Mouse (Mus musculus) layer of hippocampus, adult 9-11 months (tissue): ENCODE results near the gene Lgals3.
"Not testable (repeated sequence)": the region's sequence is repeated elsewhere in the genome, so short reads cannot be mapped to it uniquely, and the experiment has no call there.

ENCODE experiments used
- DNase-seq: peaks from one replicate; pipeline ENCODE4 v3.0.0; 2022

The Lgals3 gene

GRCm38 (mm10) chr14:47367461-47367860 lies at the start of gene Lgals3:
Gene Lgals3 (plus strand): TSS chr14:47367751.
- peak; percentile 71 for DNase-seq

GRCm38 (mm10) chr14:47319362-47319761 lies 48.2 kb upstream of the Lgals3 start:
- DNase-seq, result no peak

GRCm38 (mm10) chr14:47321581-47321980 lies 46.0 kb upstream of the Lgals3 start:
- DNase-seq, result not testable (repeated sequence)

GRCm38 (mm10) chr14:47325965-47326761 lies 41.4 kb upstream of the Lgals3 start:
- DNase-seq, result peak; percentile 51

- DNase-seq, result no peak
Measured at GRCm38 (mm10) chr14:47327347-47327746, 40.2 kb upstream of the Lgals3 start.

- DNase-seq, result no peak
Measured at GRCm38 (mm10) chr14:47331920-47332319, 35.6 kb upstream of the Lgals3 start.

- peak; percentile 49 for DNase-seq
Measured at GRCm38 (mm10) chr14:47334819-47335218, 32.7 kb upstream of the Lgals3 start.

- no peak for DNase-seq
Measured at GRCm38 (mm10) chr14:47335300-47335699, 32.3 kb upstream of the Lgals3 start.

GRCm38 (mm10) chr14:47340231-47340925 lies 27.2 kb upstream of the Lgals3 start:
- DNase-seq, result no peak

GRCm38 (mm10) chr14:47341811-47342291 lies 25.7 kb upstream of the Lgals3 start:
- peak; percentile 65 for DNase-seq

GRCm38 (mm10) chr14:47346715-47347114 lies 20.8 kb upstream of the Lgals3 start:
- no peak for DNase-seq

GRCm38 (mm10) chr14:47350974-47351373 lies 16.6 kb upstream of the Lgals3 start:
- DNase-seq, result no peak

- DNase-seq, result no peak
Measured at GRCm38 (mm10) chr14:47352272-47352671, 15.3 kb upstream of the Lgals3 start.

GRCm38 (mm10) chr14:47353240-47353639 lies 14.3 kb upstream of the Lgals3 start:
- no peak for DNase-seq

- DNase-seq, result no peak
Measured at GRCm38 (mm10) chr14:47354111-47354577, 13.4 kb upstream of the Lgals3 start.

GRCm38 (mm10) chr14:47354948-47355347 lies 12.6 kb upstream of the Lgals3 start:
- no peak for DNase-seq

GRCm38 (mm10) chr14:47356622-47357021 lies 10.9 kb upstream of the Lgals3 start:
- DNase-seq, result no peak

GRCm38 (mm10) chr14:47359610-47360009 lies 7.9 kb upstream of the Lgals3 start:
- no peak for DNase-seq

- no peak for DNase-seq
Measured at GRCm38 (mm10) chr14:47361418-47361817, 6.1 kb upstream of the Lgals3 start.

- DNase-seq, result peak; percentile 34
Measured at GRCm38 (mm10) chr14:47361899-47362298, 5.7 kb upstream of the Lgals3 start.

GRCm38 (mm10) chr14:47364742-47365449 lies 2.7 kb upstream of the Lgals3 start:
- DNase-seq, result no peak

- peak; percentile 86 for DNase-seq
Measured at GRCm38 (mm10) chr14:47366881-47367321, 650 bp upstream of the Lgals3 start.

- DNase-seq, result no peak
Measured at GRCm38 (mm10) chr14:47369741-47370140, 2.2 kb downstream of the Lgals3 start.
